Mouse (Mus musculus) spleen, adult 2 months (tissue): ENCODE results near the gene Prr19. TPM values are rescaled to one million over a fixed set of nuclear protein-coding genes. Genes with fewer than 3 reads are reported as not detected.

Experiments
- DNase-seq, 2 experiments: peaks; one replicate each; pipeline versions ENCODE4 v3.0.0 to v3.0.0-alpha.2; 2012 to 2021; ENCODE audit warnings: low spot score in 2 of 2, low read depth in 1 of 2
- H3K27ac ChIP-seq: fragments of 200-500 bp; 2 replicates; pipeline ENCODE4 v1.5.1; 2012; ENCODE audit warnings: low read length, inconsistent platforms; ENCODE audit not compliant: insufficient read depth
- H3K27me3 ChIP-seq: fragments of 200-500 bp; 2 replicates; pipeline ENCODE4 v1.6.1; 2012; ENCODE audit warnings: mild to moderate bottlenecking, moderate library complexity, low read length, inconsistent platforms; ENCODE audit not compliant: control insufficient read depth, insufficient read depth
- H3K36me3 ChIP-seq: fragments of 200-500 bp; 2 replicates; pipeline ENCODE4 v1.6.1; 2012; ENCODE audit warnings: mild to moderate bottlenecking, low read length, inconsistent platforms; ENCODE audit not compliant: control insufficient read depth, insufficient read depth
- H3K4me1 ChIP-seq: fragments of 200-500 bp; 2 replicates; pipeline ENCODE4 v1.6.1; 2011; ENCODE audit warnings: inconsistent platforms; ENCODE audit not compliant: control insufficient read depth, insufficient read depth, insufficient read length
- H3K4me3 ChIP-seq: fragments of 200-500 bp; 2 replicates; pipeline ENCODE4 v1.5.1; 2011; ENCODE audit warnings: mild to moderate bottlenecking, inconsistent platforms; ENCODE audit not compliant: insufficient read depth, insufficient read length; ENCODE audit errors: extremely low read depth
- CTCF ChIP-seq: fragments of 200-500 bp; IDR thresholded peaks from 2 replicates; pipeline ENCODE4 v1.5.1; 2011; ENCODE audit warnings: mild to moderate bottlenecking, inconsistent platforms; ENCODE audit not compliant: insufficient read depth, insufficient read length, insufficient replicate concordance; ENCODE audit errors: extremely low read depth
- POLR2A ChIP-seq: fragments of 200-500 bp; IDR thresholded peaks from 2 replicates; pipeline ENCODE4 v1.6.1; 2011; ENCODE audit warnings: low read depth, low read length, inconsistent platforms
- WGBS: fragments of 180-500 bp; shearing (Covaris S2); methylation state at CpG from one replicate; pipeline ENCODE4 v1.1.7; 2018; 5-methylcytosine and 5-hydroxymethylcytosine counted together
- polyA plus RNA-seq: library from polyadenylated mRNA; depleted of rRNA; stranded (reverse); fragments of >200 nt; gene quantifications from 2 replicates; pipeline ENCODE4 v1.2.3, GENCODE M21; 2012

The Prr19 gene
- polyA plus RNA-seq, 1 experiment, result not detected

DNA sequence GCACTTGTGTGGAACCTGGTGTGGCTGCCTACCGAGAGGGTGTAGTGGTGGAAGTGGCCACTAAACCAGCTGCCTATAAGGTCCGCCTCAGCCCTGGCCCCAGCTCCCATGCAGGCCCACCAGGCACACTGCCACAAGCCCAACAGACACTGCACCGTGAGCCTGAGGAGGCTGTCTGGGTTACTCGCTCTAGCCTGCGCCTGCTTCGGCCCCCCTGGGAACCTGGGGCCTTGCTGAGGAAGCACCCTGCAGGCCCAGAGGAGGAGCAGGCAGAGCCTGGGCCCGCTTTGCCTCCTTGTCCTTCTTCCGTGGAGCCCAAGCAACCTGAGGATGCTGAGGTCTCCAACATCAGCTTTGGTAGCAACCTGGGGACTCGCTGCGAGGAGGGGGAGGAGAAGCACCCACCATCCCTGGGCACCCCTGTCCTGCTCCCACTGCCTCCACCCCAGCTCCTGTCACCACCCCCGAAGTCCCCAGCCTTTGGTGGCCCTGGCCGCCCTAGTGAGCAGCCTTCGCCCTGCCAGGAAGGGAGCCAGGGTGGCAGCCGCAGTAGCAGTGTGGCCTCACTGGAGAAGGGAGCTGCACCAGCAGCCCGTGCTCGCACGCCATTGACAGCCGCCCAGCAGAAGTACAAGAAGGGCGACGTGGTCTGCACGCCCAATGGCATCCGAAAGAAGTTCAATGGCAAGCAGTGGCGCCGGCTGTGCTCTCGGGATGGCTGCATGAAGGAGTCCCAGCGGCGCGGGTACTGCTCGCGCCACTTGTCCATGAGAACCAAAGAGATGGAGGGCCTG, 29.4 kb upstream of the Prr19 start:
- DNase-seq, result no peak
- no peak for TF ChIP-seq CTCF
- no peak for TF ChIP-seq POLR2A
- 94% methylated on average over 29 of the region's 30 CpGs for WGBS
- H3K4me3 ChIP-seq, result no peak overlapping the region
- no peak overlapping the region for H3K27ac ChIP-seq
- peaks cover 27% of the 10 kb centered on the region for H3K4me1 ChIP-seq
- no peaks in the 10 kb centered on the region for H3K27me3 ChIP-seq
- peaks cover 14% of the 10 kb centered on the region; the same call in 1 of the 2 replicates for H3K36me3 ChIP-seq

DNA sequence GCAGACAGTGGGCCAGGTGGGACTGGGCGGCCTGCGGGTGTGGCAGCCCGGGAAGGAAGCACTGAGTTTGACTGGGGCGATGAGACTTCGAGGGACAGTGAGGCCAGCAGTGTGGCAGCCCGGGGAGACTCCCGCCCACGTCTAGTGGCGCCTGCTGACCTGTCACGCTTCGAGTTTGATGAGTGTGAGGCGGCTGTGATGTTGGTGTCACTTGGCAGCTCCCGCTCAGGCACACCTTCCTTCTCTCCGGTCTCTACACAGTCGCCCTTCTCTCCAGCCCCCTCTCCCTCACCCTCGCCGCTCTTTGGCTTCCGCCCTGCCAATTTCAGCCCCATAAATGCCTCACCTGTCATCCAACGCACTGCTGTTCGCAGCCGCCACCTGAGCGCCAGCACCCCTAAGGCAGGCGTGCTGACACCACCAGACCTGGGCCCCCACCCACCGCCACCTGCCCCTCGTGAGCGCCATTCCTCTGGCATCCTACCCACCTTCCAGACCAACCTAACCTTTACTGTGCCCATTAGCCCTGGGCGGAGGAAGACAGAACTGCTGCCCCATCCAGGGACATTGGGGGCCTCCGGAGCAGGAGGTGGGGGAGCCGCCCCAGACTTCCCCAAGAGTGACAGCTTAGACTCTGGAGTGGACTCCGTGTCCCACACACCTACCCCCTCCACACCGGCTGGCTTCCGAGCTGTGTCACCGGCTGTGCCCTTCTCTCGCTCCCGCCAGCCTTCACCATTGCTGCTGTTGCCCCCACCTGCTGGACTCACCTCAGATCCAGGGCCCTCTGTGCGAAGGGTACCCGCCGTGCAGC, 28.6 kb upstream of the Prr19 start:
- 93% methylated on average over 38 of the region's 38 CpGs for WGBS

DNA sequence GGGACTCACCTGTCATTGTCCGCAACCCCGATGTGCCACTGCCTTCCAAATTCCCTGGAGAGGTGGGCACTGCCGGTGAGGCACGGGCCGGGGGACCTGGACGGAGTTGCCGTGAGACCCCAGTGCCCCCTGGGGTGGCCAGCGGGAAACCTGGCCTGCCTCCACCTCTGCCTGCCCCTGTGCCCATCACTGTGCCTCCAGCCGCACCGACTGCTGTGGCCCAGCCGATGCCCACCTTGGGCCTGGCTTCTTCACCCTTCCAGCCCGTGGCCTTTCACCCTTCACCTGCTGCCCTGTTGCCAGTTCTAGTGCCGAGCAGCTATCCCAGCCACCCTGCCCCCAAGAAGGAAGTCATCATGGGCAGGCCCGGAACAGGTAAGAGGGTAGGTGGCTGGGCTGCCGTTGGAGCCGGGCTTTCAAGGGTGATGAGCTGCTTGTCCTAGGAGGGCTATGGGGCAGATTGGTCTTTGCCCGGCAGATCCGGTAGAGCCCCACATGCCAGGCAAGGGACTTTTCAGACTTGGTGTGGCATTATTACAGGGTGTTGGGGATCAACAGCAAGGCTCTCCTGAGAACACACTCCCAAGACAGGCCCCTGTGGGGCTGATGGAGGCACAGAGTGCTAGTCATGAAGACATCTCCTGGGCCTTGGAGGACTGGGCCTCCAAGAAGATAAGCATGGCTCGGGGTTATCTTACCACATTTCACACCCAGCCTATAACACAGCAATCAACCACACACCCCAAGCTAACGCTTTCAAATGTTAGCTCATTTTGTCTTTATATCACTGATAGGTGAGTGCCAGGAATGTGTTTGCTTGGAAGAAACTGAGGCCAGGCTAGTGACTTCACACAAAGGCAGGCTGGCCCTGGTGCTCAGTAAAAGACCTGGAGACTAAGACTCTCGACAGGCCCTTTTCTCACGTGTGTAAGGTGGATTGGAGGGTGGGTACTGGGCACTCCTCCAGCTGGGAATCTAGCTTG, 27.7 kb upstream of the Prr19 start:
- H3K27me3 ChIP-seq, result no peaks in the 10 kb centered on the region
- TF ChIP-seq POLR2A (no peak), CTCF (no peak)
- H3K27ac ChIP-seq, result peak overlapping the region; percentile 23; the same call in 1 of the 2 replicates
- peaks cover 31% of the 10 kb centered on the region for H3K4me1 ChIP-seq
- no peak for DNase-seq
- 89% methylated on average over 22 of the region's 22 CpGs for WGBS
- peaks cover 14% of the 10 kb centered on the region; the same call in 1 of the 2 replicates for H3K36me3 ChIP-seq
- H3K4me3 ChIP-seq, result no peak overlapping the region

More for the DNA sequence above, 28.6 kb upstream of the Prr19 start:
- Histone ChIP-seq H3K4me3 (no peak overlapping the region), H3K36me3 (peaks cover 14% of the 10 kb centered on the region; the same call in 1 of the 2 replicates), H3K27ac (no peak overlapping the region), H3K4me1 (peaks cover 28% of the 10 kb centered on the region), H3K27me3 (no peaks in the 10 kb centered on the region)
- no peak for DNase-seq
- TF ChIP-seq POLR2A (no peak), CTCF (no peak)

DNA sequence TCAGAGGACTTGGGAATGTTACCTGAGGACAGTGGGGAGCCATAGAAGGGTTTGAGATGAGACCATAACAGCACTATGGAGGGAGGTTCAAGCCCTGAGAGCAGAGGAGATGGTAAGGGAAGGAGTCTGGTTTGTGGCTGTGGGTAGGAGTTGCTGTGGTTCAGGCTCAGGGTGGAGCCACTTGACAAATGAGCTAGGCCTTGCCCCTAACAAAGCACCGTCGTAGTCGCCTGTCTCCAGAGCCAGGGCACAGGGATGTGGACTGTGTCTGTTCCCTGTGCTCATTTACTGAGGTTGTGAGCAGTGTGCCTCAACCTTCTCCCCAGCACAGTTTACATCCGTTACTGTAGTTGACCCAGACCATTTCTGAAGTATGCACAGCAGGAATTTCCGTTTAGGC, 26.6 kb upstream of the Prr19 start:
- DNase-seq, result no peak
- Histone ChIP-seq H3K36me3 (peaks cover 14% of the 10 kb centered on the region; the same call in 1 of the 2 replicates), H3K4me1 (peaks cover 31% of the 10 kb centered on the region), H3K4me3 (no peak overlapping the region), H3K27ac (peak overlapping the region; percentile 19), H3K27me3 (no peaks in the 10 kb centered on the region)
- no peak for TF ChIP-seq CTCF
- no peak for TF ChIP-seq POLR2A
- 43% methylated on average over 5 of the region's 5 CpGs for WGBS

DNA sequence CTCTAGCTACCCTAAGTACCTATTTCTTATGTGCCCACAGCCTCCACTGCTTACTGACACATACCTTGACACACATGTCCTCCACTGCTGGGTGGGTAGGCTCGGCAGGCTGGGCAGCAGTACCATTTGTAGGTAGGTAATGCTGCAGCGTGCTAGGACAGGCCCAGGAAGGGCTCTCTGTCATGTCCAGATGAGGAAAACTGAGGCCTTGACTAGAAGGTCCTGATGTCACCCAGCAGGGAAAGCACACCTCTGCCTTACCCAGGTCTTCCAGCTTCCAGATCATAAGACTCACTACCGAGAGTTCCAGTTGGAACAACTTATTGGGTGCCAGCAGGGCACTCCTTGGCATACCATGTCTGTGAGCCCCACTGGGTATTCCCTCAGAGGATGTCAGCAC, 26.2 kb upstream of the Prr19 start:
- TF ChIP-seq CTCF (no peak), POLR2A (no peak)
- H3K27ac ChIP-seq, result peak overlapping the region; percentile 19; the same call in 1 of the 2 replicates
- no peak for DNase-seq
- peaks cover 14% of the 10 kb centered on the region; the same call in 1 of the 2 replicates for H3K36me3 ChIP-seq
- no peaks in the 10 kb centered on the region for H3K27me3 ChIP-seq
- H3K4me3 ChIP-seq, result no peak overlapping the region
- WGBS, result 78% methylated on average over 3 of the region's 3 CpGs
- peaks cover 31% of the 10 kb centered on the region for H3K4me1 ChIP-seq

DNA sequence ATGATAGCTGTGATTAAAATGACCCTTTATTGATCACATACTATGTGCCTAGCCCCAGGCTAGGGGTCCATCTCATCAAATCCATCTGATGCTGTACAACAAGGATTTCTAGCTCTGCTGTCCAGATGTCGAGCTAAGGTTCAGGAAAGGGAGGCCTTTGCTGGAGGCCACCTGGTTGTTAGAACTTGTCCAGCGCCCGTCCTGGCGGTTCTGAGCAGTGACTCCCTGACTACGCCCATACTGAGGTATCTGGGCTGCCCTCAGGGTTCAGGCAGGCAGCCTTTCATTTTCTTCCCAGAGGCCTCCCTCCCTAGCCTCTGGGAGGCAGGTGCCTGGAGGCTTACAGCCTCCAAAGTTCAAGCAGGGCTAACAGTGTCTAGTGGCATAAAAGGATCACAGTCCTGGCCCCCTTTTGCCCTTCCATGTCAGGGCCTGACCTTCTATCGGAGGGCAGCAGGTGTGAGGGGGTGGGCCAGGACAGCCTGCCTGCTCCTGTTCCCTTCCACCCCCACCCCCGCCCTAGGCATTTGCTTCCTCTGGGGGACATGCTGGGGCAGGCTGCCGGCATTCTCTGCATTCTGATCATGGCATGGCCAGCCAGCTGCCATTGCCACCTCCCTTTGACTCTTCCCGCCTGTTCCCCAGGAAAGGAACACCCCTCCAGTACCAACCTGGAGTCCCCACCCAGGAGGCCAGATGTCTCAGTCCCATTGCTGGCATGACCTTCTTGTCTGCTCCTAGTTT, 25.5 kb upstream of the Prr19 start:
- Histone ChIP-seq H3K4me3 (no peak overlapping the region), H3K27ac (no peak overlapping the region), H3K27me3 (no peaks in the 10 kb centered on the region), H3K4me1 (peaks cover 30% of the 10 kb centered on the region), H3K36me3 (peaks cover 14% of the 10 kb centered on the region; the same call in 1 of the 2 replicates)
- no peak for DNase-seq
- 89% methylated on average over 9 of the region's 9 CpGs for WGBS
- TF ChIP-seq POLR2A, result no peak
- TF ChIP-seq CTCF, result no peak
